Mouse (Mus musculus) intestine, embryonic 14.5 days (tissue): ENCODE measurements around the gene Rufy3. TPM values are rescaled to one million over a fixed set of nuclear protein-coding genes. Genes with fewer than 3 reads are reported as not detected.

Experiments used
- ATAC-seq: fragments of 200-750 bp; cut with Nextera tagmentation; replicated peaks from 2 replicates; pipeline ENCODE4 v1.8.0; 2017; ENCODE audit warnings: low read depth, moderate number of reproducible peaks, moderate TSS enrichment, moderate library complexity; ENCODE audit not compliant: low FRiP score, low TSS enrichment
- DNase-seq: peaks from one replicate; pipeline ENCODE4 v3.0.0-alpha.2; 2018; ENCODE audit warnings: low spot score
- H3K27ac ChIP-seq: fragments of 300-500 bp; sonication (generic); 2 replicates; pipeline ENCODE4 v1.5.1; 2014; ENCODE audit warnings: low read depth, mild to moderate bottlenecking, control low read depth
- H3K27me3 ChIP-seq: fragments of 300-500 bp; sonication (generic); replicated peaks from 2 replicates; pipeline ENCODE4 v1.6.1; 2014; ENCODE audit warnings: low read length, control low read depth; ENCODE audit not compliant: control insufficient read depth, insufficient read depth
- H3K36me3 ChIP-seq: fragments of 300-500 bp; sonication (generic); 2 replicates; pipeline ENCODE4 v1.6.1; 2014; ENCODE audit warnings: low read length, control low read depth; ENCODE audit not compliant: control insufficient read depth, insufficient read depth
- H3K4me1 ChIP-seq: fragments of 300-500 bp; sonication (generic); replicated peaks from 2 replicates; pipeline ENCODE4 v1.6.1; 2014; ENCODE audit warnings: low read length, control low read depth, mixed read lengths; ENCODE audit not compliant: control insufficient read depth, insufficient read depth
- H3K4me2 ChIP-seq: fragments of 300-500 bp; sonication (generic); 2 replicates; pipeline ENCODE4 v1.6.1; 2014; ENCODE audit warnings: low read length
- H3K4me3 ChIP-seq: fragments of 300-500 bp; sonication (generic); 2 replicates; pipeline ENCODE4 v1.5.1; 2014; ENCODE audit warnings: low read depth, low read length, control low read depth, mixed read lengths
- H3K9ac ChIP-seq: fragments of 300-500 bp; sonication (generic); 2 replicates; pipeline ENCODE4 v1.6.1; 2014; ENCODE audit warnings: mild to moderate bottlenecking, low read length
- H3K9me3 ChIP-seq: fragments of 300-500 bp; sonication (generic); 2 replicates; pipeline ENCODE4 v1.6.1; 2016; ENCODE audit warnings: low read length, control low read depth; ENCODE audit not compliant: control insufficient read depth
- WGBS: fragments of 180-500 bp; shearing (Covaris S2); extraction: QIAGEN DNeasy Blood & Tissue Kit; methylation state at CpG from one replicate; pipeline ENCODE4 v1.1.7; 2014; 5-methylcytosine and 5-hydroxymethylcytosine counted together
- polyA plus RNA-seq: library from polyadenylated mRNA; unstranded; fragments of >200 nt; fragmentation: Nextera tagmentation; extraction: Ambion mirVana; gene quantifications from 2 replicates; pipeline ENCODE4 v1.2.1, GENCODE M21; 2014

Rufy3 gene
- polyA plus RNA-seq, 1 experiment from 2014 or later: 23.4 TPM

GRCm38 (mm10) chr5:88586407-88587174 lies 21.8 kb downstream of the Rufy3 start:
- DNase-seq (no peak), ATAC-seq (no peak)
- H3K27ac ChIP-seq: no peak overlapping the region
- peaks cover 13% of the 10 kb centered on the region for H3K4me1 ChIP-seq
- no peaks in the 10 kb centered on the region for H3K27me3 ChIP-seq
- WGBS: 67% methylated on average over 7 of the region's 7 CpGs
- H3K9ac ChIP-seq: no peak overlapping the region
- no peaks in the 10 kb centered on the region for H3K36me3 ChIP-seq
- H3K4me2 ChIP-seq: no peak overlapping the region
- no peaks in the 10 kb centered on the region for H3K9me3 ChIP-seq
- no peak overlapping the region for H3K4me3 ChIP-seq

GRCm38 (mm10) chr5:88587211-88587934 lies 22.5 kb downstream of the Rufy3 start:
- no peak overlapping the region for H3K9ac ChIP-seq
- H3K4me2 ChIP-seq: no peak overlapping the region
- ATAC-seq (peak; percentile 89), DNase-seq (peak; percentile 67)
- H3K9me3 ChIP-seq: no peaks in the 10 kb centered on the region
- H3K4me3 ChIP-seq: no peak overlapping the region
- WGBS: 44% methylated on average over 13 of the region's 13 CpGs
- H3K36me3 ChIP-seq: no peaks in the 10 kb centered on the region
- H3K27me3 ChIP-seq: no peaks in the 10 kb centered on the region
- peaks cover 13% of the 10 kb centered on the region for H3K4me1 ChIP-seq
- H3K27ac ChIP-seq: no peak overlapping the region

- Histone ChIP-seq H3K9me3 (no peaks in the 10 kb centered on the region), H3K9ac (no peak overlapping the region), H3K27me3 (no peaks in the 10 kb centered on the region), H3K4me2 (no peak overlapping the region), H3K4me3 (no peak overlapping the region), H3K27ac (no peak overlapping the region), H3K4me1 (peaks cover 13% of the 10 kb centered on the region), H3K36me3 (no peaks in the 10 kb centered on the region)
- ATAC-seq: no peak
- 69% methylated on average over 5 of the region's 5 CpGs for WGBS
- no peak for DNase-seq
Observed at GRCm38 (mm10) chr5:88588481-88588880, 23.6 kb downstream of the Rufy3 start.

GRCm38 (mm10) chr5:88593421-88594172 lies 28.8 kb downstream of the Rufy3 start:
- ATAC-seq (peak; percentile 80), DNase-seq (peak; percentile 63)
- 68% methylated on average over 13 of the region's 13 CpGs for WGBS
- Histone ChIP-seq H3K4me1 (no peaks in the 10 kb centered on the region), H3K9ac (no peak overlapping the region), H3K27ac (peak overlapping the region; percentile 43), H3K4me2 (peak overlapping the region; percentile 16; the same call in 1 of the 2 replicates), H3K36me3 (no peaks in the 10 kb centered on the region), H3K27me3 (no peaks in the 10 kb centered on the region), H3K9me3 (no peaks in the 10 kb centered on the region), H3K4me3 (no peak overlapping the region)

GRCm38 (mm10) chr5:88594173-88594569 lies 29.3 kb downstream of the Rufy3 start:
- Histone ChIP-seq H3K27me3 (no peaks in the 10 kb centered on the region), H3K4me2 (peak overlapping the region; percentile 16; the same call in 1 of the 2 replicates), H3K36me3 (no peaks in the 10 kb centered on the region), H3K9ac (no peak overlapping the region), H3K27ac (peak overlapping the region; percentile 12), H3K9me3 (no peaks in the 10 kb centered on the region), H3K4me3 (no peak overlapping the region), H3K4me1 (no peaks in the 10 kb centered on the region)
- 79% methylated on average over 7 of the region's 7 CpGs for WGBS
- DNase-seq (no peak), ATAC-seq (peak; percentile 48)

GRCm38 (mm10) chr5:88595537-88596455 lies 31.0 kb downstream of the Rufy3 start:
- no peak overlapping the region for H3K9ac ChIP-seq
- no peak overlapping the region for H3K27ac ChIP-seq
- ATAC-seq: no peak
- H3K36me3 ChIP-seq: no peaks in the 10 kb centered on the region
- H3K27me3 ChIP-seq: no peaks in the 10 kb centered on the region
- DNase-seq: no peak
- H3K4me1 ChIP-seq: no peaks in the 10 kb centered on the region
- no peak overlapping the region for H3K4me2 ChIP-seq
- WGBS: 71% methylated on average over 5 of the region's 5 CpGs
- no peak overlapping the region for H3K4me3 ChIP-seq
- H3K9me3 ChIP-seq: no peaks in the 10 kb centered on the region

- no peaks in the 10 kb centered on the region for H3K4me1 ChIP-seq
- no peak overlapping the region for H3K4me2 ChIP-seq
- H3K9ac ChIP-seq: no peak overlapping the region
- H3K4me3 ChIP-seq: no peak overlapping the region
- no peaks in the 10 kb centered on the region for H3K27me3 ChIP-seq
- 90% methylated on average over 6 of the region's 6 CpGs for WGBS
- H3K27ac ChIP-seq: no peak overlapping the region
- DNase-seq (no peak), ATAC-seq (no peak)
- no peaks in the 10 kb centered on the region for H3K36me3 ChIP-seq
- H3K9me3 ChIP-seq: no peaks in the 10 kb centered on the region
Observed at GRCm38 (mm10) chr5:88598961-88599360, 34.1 kb downstream of the Rufy3 start.

GRCm38 (mm10) chr5:88602030-88602429 lies 37.2 kb downstream of the Rufy3 start:
- ATAC-seq (no peak), DNase-seq (no peak)
- Histone ChIP-seq H3K27me3 (no peaks in the 10 kb centered on the region), H3K4me3 (no peak overlapping the region), H3K36me3 (no peaks in the 10 kb centered on the region), H3K9me3 (no peaks in the 10 kb centered on the region), H3K9ac (no peak overlapping the region), H3K4me1 (no peaks in the 10 kb centered on the region), H3K4me2 (no peak overlapping the region), H3K27ac (no peak overlapping the region)
- WGBS: 80% methylated on average over 2 of the region's 2 CpGs
